Mouse (Mus musculus): Measurements from ENCODE around the gene Plekha5.

DNA sequence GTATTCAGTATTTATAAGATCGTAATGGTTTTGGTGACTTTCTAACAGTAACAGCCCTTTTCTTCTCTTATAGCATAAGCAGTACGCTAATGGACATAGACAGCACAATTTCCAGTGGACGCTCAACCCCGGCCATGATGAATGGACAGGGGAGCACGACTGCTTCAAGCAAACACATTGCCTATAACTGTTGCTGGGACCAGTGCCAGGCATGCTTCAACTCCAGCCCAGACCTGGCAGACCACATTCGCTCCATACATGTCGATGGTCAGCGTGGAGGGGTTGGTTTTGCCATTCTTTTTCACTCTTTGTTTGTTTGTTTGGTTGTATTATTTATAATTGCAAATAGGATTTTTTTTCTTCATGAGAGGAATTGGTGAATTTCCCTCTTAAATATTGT lies 209.8 kb downstream of the Plekha5 start:
- TF ChIP-seq CTCF (IDR thresholded peaks at IDR 0.05; ENCODE audit: low read depth, low read length) (no peak), POLR2A (IDR thresholded peaks at IDR 0.05; ENCODE audit: extremely low read depth, insufficient read depth, low read length) (no peak)

Measured in liver, adult 2 months (tissue).